Mouse (Mus musculus) liver, adult 2 months (tissue): ENCODE results near the gene Prmt9. TPM values are rescaled to one million over a fixed set of nuclear protein-coding genes. Genes with fewer than 3 reads are reported as not detected.
A peak's percentile ranks its signal among the peaks of the same experiment; 100 is the strongest.

Experiments used
- DNase-seq: peaks from one replicate; pipeline ENCODE4 v3.0.0-alpha.2; 2011; ENCODE audit warnings: low read depth, low spot score; ENCODE audit errors: extremely low read depth
- H3K27ac ChIP-seq: fragments of 200-500 bp; replicated peaks from 2 replicates; pipeline ENCODE4 v1.5.1; 2012; ENCODE audit warnings: low read depth, mild to moderate bottlenecking, control low read depth, inconsistent platforms, low read length; ENCODE audit not compliant: insufficient read depth
- H3K27me3 ChIP-seq: fragments of 200-500 bp; 2 replicates; pipeline ENCODE4 v1.6.1; 2012; ENCODE audit warnings: mild to moderate bottlenecking, moderate library complexity, low read length, inconsistent platforms; ENCODE audit not compliant: control insufficient read depth, insufficient read depth
- H3K36me3 ChIP-seq: fragments of 200-500 bp; 2 replicates; pipeline ENCODE4 v1.6.1; 2012; ENCODE audit warnings: low read length, inconsistent platforms; ENCODE audit not compliant: control insufficient read depth, insufficient read depth
- H3K4me1 ChIP-seq: fragments of 200-500 bp; 2 replicates; pipeline ENCODE4 v1.6.1; 2011; ENCODE audit warnings: low read length; ENCODE audit not compliant: control insufficient read depth, insufficient read depth
- H3K4me3 ChIP-seq: fragments of 200-500 bp; 2 replicates; pipeline ENCODE4 v1.5.1; 2011; ENCODE audit warnings: low read depth, mild to moderate bottlenecking, control low read depth, low read length, moderate library complexity; ENCODE audit not compliant: insufficient read depth
- H3K79me2 ChIP-seq: fragments of 200-500 bp; 2 replicates; pipeline ENCODE4 v1.6.1; 2012; ENCODE audit warnings: inconsistent platforms, mild to moderate bottlenecking, low read length, moderate library complexity; ENCODE audit not compliant: control insufficient read depth, insufficient read depth
- H3K9ac ChIP-seq: fragments of 200-500 bp; 2 replicates; pipeline ENCODE4 v1.6.1; 2012; ENCODE audit warnings: low read depth, mild to moderate bottlenecking, control low read depth, inconsistent platforms, low read length
- CTCF ChIP-seq: fragments of 200-500 bp; IDR thresholded peaks from 2 replicates; pipeline ENCODE4 v1.5.1; 2011; ENCODE audit warnings: low read depth, low read length, control low read depth
- POLR2A ChIP-seq: fragments of 200-500 bp; IDR thresholded peaks from 2 replicates; pipeline ENCODE4 v1.6.1; 2011; ENCODE audit warnings: low read length, control low read depth; ENCODE audit not compliant: insufficient read depth; ENCODE audit errors: extremely low read depth
- WGBS: fragments of 180-500 bp; shearing (Covaris S2); methylation state at CpG from one replicate; pipeline ENCODE4 v1.1.7; 2018; 5-methylcytosine and 5-hydroxymethylcytosine counted together
- polyA plus RNA-seq: library from polyadenylated mRNA; depleted of rRNA; stranded (reverse); fragments of >200 nt; gene quantifications from 2 replicates; pipeline ENCODE4 v1.2.3, GENCODE M21; 2012
- total RNA-seq: library from RNA; depleted of rRNA; stranded (reverse); fragments of >200 nt; gene quantifications from 2 replicates; pipeline ENCODE4 v1.2.3, GENCODE M21; 2014

Gene Prmt9
- total and polyA plus RNA-seq, 2 experiments: 4.9 to 17.3 TPM

DNA sequence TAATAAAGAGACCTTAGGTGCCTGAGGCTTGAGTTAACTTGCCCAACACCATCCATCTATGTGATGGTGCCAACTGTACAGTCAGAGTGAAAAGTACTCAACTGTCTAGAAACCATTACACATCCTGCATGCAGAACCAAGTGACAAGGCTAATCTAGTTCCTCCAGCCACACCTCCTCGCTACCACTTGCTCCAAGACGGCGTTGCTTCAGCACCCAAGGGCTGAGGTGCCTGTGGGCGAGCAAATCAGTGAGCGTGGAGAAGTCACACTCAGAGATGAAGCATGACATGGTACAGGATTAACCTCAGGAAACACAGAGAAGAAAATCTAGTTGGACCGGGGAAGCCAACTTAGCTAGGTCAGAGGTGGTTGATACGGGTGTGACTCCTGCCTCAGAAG, 40.2 kb upstream of the Prmt9 start:
- no peak for TF ChIP-seq CTCF
- no peak for TF ChIP-seq POLR2A
- H3K36me3 ChIP-seq: no peaks in the 10 kb centered on the region

GRCm38 (mm10) chr8:77510426-77510825, 38.8 kb upstream of the Prmt9 start:
- WGBS: 97% methylated on average over 3 of the region's 3 CpGs
- H3K36me3 ChIP-seq: no peaks in the 10 kb centered on the region

More for the DNA sequence above, 40.2 kb upstream of the Prmt9 start:
- H3K4me3 ChIP-seq: no peak overlapping the region
- no peak overlapping the region for H3K9ac ChIP-seq
- H3K27ac ChIP-seq: no peak overlapping the region
- H3K79me2 ChIP-seq: no peaks in the 10 kb centered on the region
- WGBS: 89% methylated on average over 7 of the region's 7 CpGs
- no peak for DNase-seq
- 0 out of 2 replicates have a peak, but pooled peaks cover 2% of the 10 kb centered on the region for H3K4me1 ChIP-seq
- no peaks in the 10 kb centered on the region for H3K27me3 ChIP-seq

DNA sequence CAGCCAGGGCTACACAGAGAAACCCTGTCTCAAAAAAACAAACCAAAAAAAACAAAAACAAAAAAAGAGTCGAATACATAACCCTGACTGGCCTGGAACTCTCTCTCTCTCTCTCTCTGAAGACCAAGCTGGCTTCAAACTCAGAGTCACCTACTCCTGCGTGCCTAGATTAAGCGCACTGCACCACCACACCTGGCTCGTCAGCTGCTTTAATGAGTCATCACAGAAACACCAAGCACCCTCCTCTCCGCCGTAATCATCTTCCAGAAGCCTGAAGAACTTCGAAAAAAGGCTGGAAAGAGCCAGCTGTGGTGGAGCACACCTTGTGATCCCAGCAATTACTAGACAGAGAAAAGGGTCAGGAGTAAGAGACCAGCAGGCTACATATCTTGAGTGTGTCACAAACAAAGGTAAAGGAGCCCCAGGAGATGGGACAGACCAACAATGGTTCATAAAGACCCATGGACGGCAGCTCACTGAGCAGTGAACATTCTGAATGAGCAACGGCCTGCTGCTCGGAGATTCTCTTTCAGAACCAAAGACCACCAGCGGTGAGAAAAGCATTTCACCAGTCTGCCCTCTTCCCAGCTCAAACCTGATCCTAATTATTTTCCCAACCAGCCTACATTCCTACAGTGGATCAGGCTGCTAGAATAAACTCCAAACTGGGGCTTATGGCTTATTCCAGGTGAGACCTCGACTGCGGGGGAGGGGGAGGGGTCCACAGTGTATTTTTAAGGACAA, 37.3 kb upstream of the Prmt9 start:
- Histone ChIP-seq H3K27me3 (no peaks in the 10 kb centered on the region), H3K27ac (no peak overlapping the region), H3K4me3 (no peak overlapping the region), H3K9ac (no peak overlapping the region), H3K79me2 (no peaks in the 10 kb centered on the region), H3K36me3 (no peaks in the 10 kb centered on the region), H3K4me1 (0 out of 2 replicates have a peak, but pooled peaks cover 2% of the 10 kb centered on the region)
- WGBS: 85% methylated on average over 13 of the region's 13 CpGs
- TF ChIP-seq POLR2A (no peak), CTCF (no peak)
- no peak for DNase-seq

More at GRCm38 (mm10) chr8:77510426-77510825, 38.8 kb upstream of the Prmt9 start:
- Histone ChIP-seq H3K9ac (no peak overlapping the region), H3K27ac (no peak overlapping the region), H3K4me1 (0 out of 2 replicates have a peak, but pooled peaks cover 2% of the 10 kb centered on the region), H3K4me3 (no peak overlapping the region), H3K79me2 (no peaks in the 10 kb centered on the region), H3K27me3 (no peaks in the 10 kb centered on the region)
- TF ChIP-seq POLR2A (no peak), CTCF (no peak)
- no peak for DNase-seq

- H3K9ac ChIP-seq: no peak overlapping the region
- no peaks in the 10 kb centered on the region for H3K79me2 ChIP-seq
- no peaks in the 10 kb centered on the region for H3K36me3 ChIP-seq
- no peak for DNase-seq
- WGBS: 92% methylated on average over 8 of the region's 8 CpGs
- H3K4me1 ChIP-seq: no peaks in the 10 kb centered on the region
- no peak overlapping the region for H3K27ac ChIP-seq
- no peak overlapping the region for H3K4me3 ChIP-seq
- no peak for TF ChIP-seq CTCF
- TF ChIP-seq POLR2A: no peak
- no peaks in the 10 kb centered on the region for H3K27me3 ChIP-seq
These were observed 34.0 kb upstream of the Prmt9 start for GRCm38 (mm10) chr8:77515201-77515600.

GRCm38 (mm10) chr8:77515786-77516185, 33.4 kb upstream of the Prmt9 start:
- Histone ChIP-seq H3K4me1 (no peaks in the 10 kb centered on the region), H3K36me3 (no peaks in the 10 kb centered on the region), H3K27ac (no peak overlapping the region), H3K27me3 (no peaks in the 10 kb centered on the region), H3K79me2 (no peaks in the 10 kb centered on the region), H3K4me3 (no peak overlapping the region), H3K9ac (no peak overlapping the region)
- 84% methylated on average over 8 of the region's 8 CpGs for WGBS
- no peak for DNase-seq
- TF ChIP-seq POLR2A: no peak
- TF ChIP-seq CTCF: no peak

DNA sequence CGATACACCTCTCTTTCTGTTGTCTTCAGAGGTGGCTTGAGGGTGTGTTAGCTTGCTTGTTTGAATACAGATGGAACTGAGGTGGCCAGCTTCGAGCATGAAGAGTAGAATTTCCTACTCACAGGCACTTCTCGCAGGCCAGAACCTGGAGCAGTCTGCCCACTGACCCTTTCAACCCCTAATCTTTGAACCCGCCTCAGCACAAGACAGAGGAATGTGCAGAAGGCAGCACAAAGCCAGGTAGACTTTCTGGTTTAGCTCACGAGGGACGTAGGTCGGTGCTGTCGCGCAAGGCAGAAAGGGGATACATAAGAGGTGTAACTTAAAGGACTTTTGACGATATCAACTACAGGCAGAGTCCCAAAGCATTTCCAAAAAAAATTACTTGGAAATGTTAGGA, 32.4 kb upstream of the Prmt9 start:
- Histone ChIP-seq H3K9ac (peak overlapping the region; percentile 47; the same call in 1 of the 2 replicates), H3K4me1 (no peaks in the 10 kb centered on the region), H3K4me3 (peak overlapping the region; percentile 61), H3K27ac (no peak overlapping the region), H3K79me2 (no peaks in the 10 kb centered on the region), H3K27me3 (no peaks in the 10 kb centered on the region), H3K36me3 (no peaks in the 10 kb centered on the region)
- DNase-seq: peak; percentile 14
- no peak for TF ChIP-seq POLR2A
- no peak for TF ChIP-seq CTCF
- 24% methylated on average over 10 of the region's 10 CpGs for WGBS
